Mouse (Mus musculus): Measurements from ENCODE around the gene Olfr792.

GRCm38 (mm10) chr10:129521492-129521891, 17.5 kb upstream of the Olfr792 start, which contains the start of gene Olfr791:
- no peak for TF ChIP-seq CHD2 (IDR thresholded peaks at IDR 0.05; ENCODE audit: low read length)
- no peak for TF ChIP-seq HCFC1 (IDR thresholded peaks at IDR 0.05; ENCODE audit: low read depth, low read length)
- TF ChIP-seq ZC3H11A (IDR thresholded peaks at IDR 0.05; ENCODE audit: low read depth, low read length): no peak
- TF ChIP-seq E2F4 (IDR thresholded peaks at IDR 0.05; ENCODE audit: insufficient replicate concordance, low read depth, low read length): no peak
- no peak for TF ChIP-seq IRF4 (IDR thresholded peaks at IDR 0.05; ENCODE audit: low read depth, low read length)
- TF ChIP-seq MXI1 (IDR thresholded peaks at IDR 0.05; ENCODE audit: low read depth, low read length): no peak
- no peak for TF ChIP-seq KAT2A (IDR thresholded peaks at IDR 0.05; ENCODE audit: insufficient replicate concordance, low read length)
- no peak for TF ChIP-seq CTCF (conservative IDR thresholded peaks at IDR 0.05 in 1 of 2, IDR thresholded peaks at IDR 0.05 in 1 of 2; ENCODE audit: low read depth in 2 of 2, low read length in 2 of 2)
- no peak for TF ChIP-seq EP300 (IDR thresholded peaks at IDR 0.05; ENCODE audit: low read length)
- TF ChIP-seq POLR2A (IDR thresholded peaks at IDR 0.05; ENCODE audit: low read depth, low read length): no peak
- TF ChIP-seq USF1 (IDR thresholded peaks at IDR 0.05; ENCODE audit: low read depth, low read length): no peak
- no peak for TF ChIP-seq RCOR1 (conservative IDR thresholded peaks at IDR 0.05; ENCODE audit: low read depth, low read length)

Data from CH12.LX (cell line).